Mouse (Mus musculus) MEL (cell line): Measurements from ENCODE around the gene Bdkrb2. TPM values are rescaled to one million over a fixed set of nuclear protein-coding genes. Genes with fewer than 3 reads are reported as not detected.

Source experiments
- DNase-seq: peaks from one replicate; pipeline ENCODE4 v3.0.0; 2011; ENCODE audit warnings: low read depth, low spot score
- H3K27ac ChIP-seq: 2 replicates; pipeline ENCODE4 v1.5.1; 2012; ENCODE audit warnings: low read depth, mild to moderate bottlenecking, control low read depth, low read length, moderate library complexity; ENCODE audit not compliant: control insufficient read depth
- H3K27me3 ChIP-seq, 2 experiments: fragments of 150-350 bp in 1 of 2; sonication (generic) in 1 of 2; 2 replicates each; pipeline ENCODE4 v1.6.1; 2012; ENCODE audit warnings: low read length in 2 of 2, mild to moderate bottlenecking in 2 of 2, improper control_type of control experiment in 1 of 2, moderate library complexity in 1 of 2; ENCODE audit not compliant: insufficient read depth in 2 of 2, control insufficient read depth in 1 of 2
- H3K36me3 ChIP-seq, 2 experiments: 2 replicates each; pipeline ENCODE4 v1.6.1; 2012 to 2014; ENCODE audit warnings: low read length in 2 of 2, improper control_type of control experiment in 1 of 2, inconsistent platforms in 1 of 2, mild to moderate bottlenecking in 1 of 2; ENCODE audit not compliant: insufficient read depth in 2 of 2, control insufficient read depth in 1 of 2
- H3K4me1 ChIP-seq, 2 experiments: fragments of 150-350 bp in 1 of 2; sonication (generic) in 1 of 2; 2 replicates each; pipeline ENCODE4 v1.6.1; 2012; ENCODE audit warnings: low read length in 2 of 2, improper control_type of control experiment in 1 of 2, mild to moderate bottlenecking in 1 of 2; ENCODE audit not compliant: insufficient read depth in 2 of 2, control insufficient read depth in 1 of 2
- H3K4me3 ChIP-seq, 2 experiments: fragments of 150-350 bp in 1 of 2; sonication (generic) in 1 of 2; 2 replicates each; pipeline ENCODE4 v1.5.1; 2012; ENCODE audit warnings: low read depth in 2 of 2, low read length in 2 of 2, mild to moderate bottlenecking in 2 of 2, moderate library complexity in 2 of 2, control low read depth in 1 of 2, improper control_type of control experiment in 1 of 2; ENCODE audit not compliant: control insufficient read depth in 1 of 2, insufficient read depth in 1 of 2
- H3K79me2 ChIP-seq: 2 replicates; pipeline ENCODE4 v1.6.1; 2012; ENCODE audit warnings: mild to moderate bottlenecking, low read length, moderate library complexity; ENCODE audit not compliant: control insufficient read depth, poor library complexity, insufficient read depth
- H3K9ac ChIP-seq: 2 replicates; pipeline ENCODE4 v1.6.1; 2012; ENCODE audit warnings: low read depth, mild to moderate bottlenecking, control low read depth, low read length, moderate library complexity; ENCODE audit not compliant: control insufficient read depth, poor library complexity, severe bottlenecking
- H3K9me3 ChIP-seq: fragments of 150-350 bp; sonication (generic); replicated peaks from 2 replicates; pipeline ENCODE4 v1.6.1; 2012; ENCODE audit warnings: mild to moderate bottlenecking, low read length, improper control_type of control experiment, moderate library complexity; ENCODE audit not compliant: insufficient read depth
- BHLHE40 ChIP-seq: IDR thresholded peaks from 2 replicates; pipeline ENCODE4 v1.6.1; 2012; ENCODE audit warnings: low read depth, mild to moderate bottlenecking, inconsistent platforms, low read length, improper control_type of control experiment, borderline replicate concordance
- CHD2 ChIP-seq: IDR thresholded peaks from 2 replicates; pipeline ENCODE4 v1.6.1; 2011; ENCODE audit warnings: low read length, improper control_type of control experiment
- CTCF ChIP-seq, 3 experiments: IDR thresholded peaks in 2 of 3; conservative IDR thresholded peaks in 1 of 3; 2 replicates each; pipeline ENCODE4 v1.5.1; 2011 to 2012; ENCODE audit warnings: low read length in 3 of 3, low read depth in 2 of 3, mild to moderate bottlenecking in 2 of 3, improper control_type of control experiment in 1 of 3, inconsistent platforms in 1 of 3, mixed read lengths in 1 of 3, moderate library complexity in 1 of 3; ENCODE audit not compliant: control insufficient read depth in 1 of 3, insufficient read depth in 1 of 3, poor library complexity in 1 of 3, severe bottlenecking in 1 of 3
- ELF1 ChIP-seq: IDR thresholded peaks from 2 replicates; pipeline ENCODE4 v1.6.1; 2014; ENCODE audit warnings: low read depth, mild to moderate bottlenecking, inconsistent platforms, low read length, improper control_type of control experiment, moderate library complexity
- EP300 ChIP-seq, 2 experiments: IDR thresholded peaks; 2 replicates each; pipeline ENCODE4 v1.6.1; 2011; ENCODE audit warnings: improper control_type of control experiment in 2 of 2, low read length in 2 of 2, low read depth in 1 of 2, mild to moderate bottlenecking in 1 of 2
- GATA1 ChIP-seq: IDR thresholded peaks from 2 replicates; pipeline ENCODE4 v1.6.1; 2011; ENCODE audit warnings: low read depth, low read length, improper control_type of control experiment
- HCFC1 ChIP-seq: IDR thresholded peaks from 2 replicates; pipeline ENCODE4 v1.6.1; 2012; ENCODE audit warnings: low read depth, mild to moderate bottlenecking, inconsistent platforms, low read length, improper control_type of control experiment, moderate library complexity
- KAT2A ChIP-seq: conservative IDR thresholded peaks from 2 replicates; pipeline ENCODE4 v1.6.1; 2012; ENCODE audit warnings: low read depth, low read length, improper control_type of control experiment, inconsistent platforms
- MAFK ChIP-seq: IDR thresholded peaks from 2 replicates; pipeline ENCODE4 v1.6.1; 2011; ENCODE audit warnings: low read depth, mild to moderate bottlenecking, low read length, improper control_type of control experiment, borderline replicate concordance
- MAZ ChIP-seq: IDR thresholded peaks from 2 replicates; pipeline ENCODE4 v1.6.1; 2012; ENCODE audit warnings: low read depth, mild to moderate bottlenecking, inconsistent platforms, low read length, improper control_type of control experiment
- MXI1 ChIP-seq: IDR thresholded peaks from 2 replicates; pipeline ENCODE4 v1.6.1; 2011; ENCODE audit warnings: mild to moderate bottlenecking, low read depth, low read length, improper control_type of control experiment
- MYC ChIP-seq: IDR thresholded peaks from 2 replicates; pipeline ENCODE4 v1.6.1; 2011; ENCODE audit warnings: low read depth, mild to moderate bottlenecking, low read length, improper control_type of control experiment, moderate library complexity
- NRF1 ChIP-seq: IDR thresholded peaks from 2 replicates; pipeline ENCODE4 v1.6.1; 2014; ENCODE audit warnings: low read depth, mild to moderate bottlenecking, inconsistent platforms, low read length, improper control_type of control experiment, moderate library complexity; ENCODE audit not compliant: poor library complexity, insufficient read depth, severe bottlenecking
- SIN3A ChIP-seq: IDR thresholded peaks from 2 replicates; pipeline ENCODE4 v1.6.1; 2012; ENCODE audit warnings: low read length, improper control_type of control experiment, inconsistent platforms
- SMC3 ChIP-seq: IDR thresholded peaks from 2 replicates; pipeline ENCODE4 v1.6.1; 2011; ENCODE audit warnings: low read depth, low read length, improper control_type of control experiment
- TCF12 ChIP-seq: IDR thresholded peaks from 2 replicates; pipeline ENCODE4 v1.6.1; 2014; ENCODE audit warnings: low read depth, mild to moderate bottlenecking, inconsistent platforms, low read length, improper control_type of control experiment, moderate library complexity
- UBTF ChIP-seq: IDR thresholded peaks from 2 replicates; pipeline ENCODE4 v1.6.1; 2012; ENCODE audit warnings: low read depth, mild to moderate bottlenecking, inconsistent platforms, low read length, improper control_type of control experiment, moderate library complexity, borderline replicate concordance; ENCODE audit not compliant: insufficient read depth
- USF2 ChIP-seq, 2 experiments: IDR thresholded peaks; 2 replicates each; pipeline ENCODE4 v1.6.1; 2011 to 2012; ENCODE audit warnings: improper control_type of control experiment in 2 of 2, low read length in 2 of 2, borderline replicate concordance in 1 of 2, inconsistent platforms in 1 of 2, low read depth in 1 of 2, mild to moderate bottlenecking in 1 of 2; ENCODE audit not compliant: insufficient read depth in 1 of 2
- ZC3H11A ChIP-seq: IDR thresholded peaks from 2 replicates; pipeline ENCODE4 v1.6.1; 2012; ENCODE audit warnings: low read depth, mild to moderate bottlenecking, inconsistent platforms, low read length, improper control_type of control experiment
- ZKSCAN1 ChIP-seq: IDR thresholded peaks from 2 replicates; pipeline ENCODE4 v1.6.1; 2012; ENCODE audit warnings: low read depth, mild to moderate bottlenecking, inconsistent platforms, low read length, improper control_type of control experiment, moderate library complexity
- ZNF384 ChIP-seq: IDR thresholded peaks from 2 replicates; pipeline ENCODE4 v1.6.1; 2012; ENCODE audit warnings: low read depth, mild to moderate bottlenecking, inconsistent platforms, low read length, improper control_type of control experiment
- polyA plus RNA-seq, 2 experiments: library from polyadenylated mRNA; stranded (reverse) in 1 of 2; unstranded in 1 of 2; fragments of >175 nt in 1 of 2; fragments of >200 nt in 1 of 2; gene quantifications; 2 replicates each; pipeline versions ENCODE4 v1.2.1 to v1.2.4; 2012; ENCODE audit warnings: low replicate concordance in 2 of 2, low read depth in 1 of 2; ENCODE audit not compliant: insufficient read length in 2 of 2, insufficient read depth in 1 of 2, missing spikeins in 1 of 2
- total RNA-seq: library from RNA; depleted of rRNA; stranded (reverse); fragments of 300-350 nt; gene quantifications from 2 replicates; pipeline ENCODE4 v1.2.3, GENCODE M21; 2012

The Bdkrb2 gene
- total and polyA plus RNA-seq, 3 experiments: not detected

DNA sequence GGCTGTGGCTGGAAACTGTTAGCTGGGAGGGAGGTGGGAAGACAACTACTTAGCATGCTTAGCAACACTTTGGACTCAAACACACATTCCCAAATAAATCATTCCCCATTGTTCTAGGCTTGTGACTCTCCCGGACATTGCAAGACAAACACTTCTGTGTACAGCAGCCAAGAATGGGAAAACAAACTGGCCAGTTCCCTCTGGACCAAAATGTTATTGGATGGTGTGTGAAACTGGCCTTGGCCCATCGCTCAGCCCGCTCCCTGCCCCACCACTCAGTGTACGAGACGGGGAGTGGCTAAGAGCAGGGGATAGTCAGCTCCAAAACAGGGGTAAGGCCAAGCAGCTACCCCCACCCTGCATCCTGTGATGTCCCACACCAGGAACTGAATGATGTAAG, 36.2 kb upstream of the Bdkrb2 start:
- TF ChIP-seq ZNF384 (no peak), CHD2 (no peak)
- TF ChIP-seq, all 39 proteins: peak for 0
- Histone ChIP-seq H3K9me3 (no peaks in the 10 kb centered on the region), H3K79me2 (no peaks in the 10 kb centered on the region), H3K36me3 (no peaks in the 10 kb centered on the region), H3K4me1 (no peaks in the 10 kb centered on the region), H3K4me3 (no peak overlapping the region), H3K27me3 (no peaks in the 10 kb centered on the region; a peak in 1 of 4 replicates), H3K9ac (no peak overlapping the region), H3K27ac (no peak overlapping the region)
- no peak for DNase-seq

DNA sequence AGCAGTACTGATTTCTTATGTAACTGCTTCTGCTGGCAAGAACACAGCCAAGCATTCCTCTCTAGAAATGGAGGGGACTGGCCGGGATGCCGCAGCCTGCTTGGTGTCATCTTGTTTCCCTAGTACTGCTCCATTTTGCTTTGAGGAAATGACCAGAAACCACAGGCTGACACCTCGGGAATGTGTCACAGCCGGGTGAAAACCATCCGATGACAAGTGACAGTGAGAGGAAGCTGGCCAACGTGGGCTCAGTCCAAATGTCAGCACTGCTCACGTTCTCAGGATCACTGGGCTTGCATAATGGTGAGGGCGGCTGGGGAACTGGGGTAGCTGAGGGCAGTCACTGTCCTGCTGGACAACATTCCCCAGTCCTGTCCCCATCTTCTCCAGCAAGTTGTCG, 33.5 kb upstream of the Bdkrb2 start:
- Histone ChIP-seq H3K4me1 (no peaks in the 10 kb centered on the region), H3K9ac (no peak overlapping the region), H3K79me2 (no peaks in the 10 kb centered on the region), H3K4me3 (no peak overlapping the region), H3K27me3 (no peaks in the 10 kb centered on the region; a peak in 1 of 4 replicates), H3K27ac (no peak overlapping the region), H3K9me3 (no peaks in the 10 kb centered on the region), H3K36me3 (no peaks in the 10 kb centered on the region)
- no peak for DNase-seq
- TF ChIP-seq ELF1: no peak
- TF ChIP-seq BHLHE40: no peak
- TF ChIP-seq TCF12: no peak
- TF ChIP-seq ZKSCAN1: no peak
- no peak for TF ChIP-seq ZC3H11A
- no peak for TF ChIP-seq HCFC1

DNA sequence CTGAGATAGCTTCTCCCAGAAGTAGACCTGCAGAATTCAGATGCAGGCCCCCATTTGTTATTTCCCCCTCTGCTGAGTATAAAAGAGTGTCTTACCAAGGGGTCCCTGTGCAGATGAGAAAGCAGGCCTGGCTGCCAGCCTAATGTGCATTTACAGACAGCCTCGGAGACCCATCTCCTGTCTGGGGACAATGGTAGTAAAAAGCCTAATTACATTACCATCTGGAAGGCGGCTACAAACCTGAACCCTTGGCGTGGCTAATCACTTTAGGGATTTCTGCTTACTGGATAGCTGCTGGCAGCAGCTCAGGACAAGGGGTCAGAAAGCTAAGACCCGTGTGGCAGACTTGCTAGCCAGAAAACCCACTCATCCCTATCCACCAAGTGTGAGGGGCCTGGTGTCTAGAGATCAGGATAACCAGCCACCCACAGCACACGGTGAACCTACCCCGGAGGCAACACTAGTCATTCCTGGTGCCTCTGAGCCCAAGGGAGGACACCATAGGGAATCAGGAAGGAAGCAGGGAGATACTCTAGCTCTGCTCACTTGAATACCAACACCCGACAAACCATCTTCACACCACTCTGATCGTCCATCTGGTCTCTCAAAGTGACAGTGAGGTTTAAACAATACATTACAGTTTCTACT, 31.2 kb upstream of the Bdkrb2 start:
- no peak overlapping the region for H3K4me3 ChIP-seq
- no peaks in the 10 kb centered on the region for H3K4me1 ChIP-seq
- H3K27ac ChIP-seq: no peak overlapping the region
- H3K9ac ChIP-seq: no peak overlapping the region
- H3K9me3 ChIP-seq: no peaks in the 10 kb centered on the region
- H3K79me2 ChIP-seq: no peaks in the 10 kb centered on the region
- H3K36me3 ChIP-seq: no peaks in the 10 kb centered on the region
- DNase-seq: no peak
- H3K27me3 ChIP-seq: no peaks in the 10 kb centered on the region; a peak in 1 of 4 replicates
- no peak for TF ChIP-seq SIN3A
- TF ChIP-seq NRF1: no peak
- TF ChIP-seq USF2 (IDR thresholded peaks at IDR 0.05; ENCODE audit: borderline replicate concordance in 1 of 2, insufficient read depth in 1 of 2, low read depth in 1 of 2, low read length in 2 of 2): no peak
- no peak for TF ChIP-seq EP300 (IDR thresholded peaks at IDR 0.05; ENCODE audit: low read depth in 1 of 2, low read length in 2 of 2)
- no peak for TF ChIP-seq SMC3
- TF ChIP-seq ZNF384: no peak
- TF ChIP-seq ZC3H11A: no peak
- TF ChIP-seq BHLHE40: no peak
- no peak for TF ChIP-seq KAT2A
- TF ChIP-seq GATA1: no peak
- TF ChIP-seq MXI1: no peak
- TF ChIP-seq MAZ: no peak
- TF ChIP-seq HCFC1: no peak
- no peak for TF ChIP-seq CHD2
- no peak for TF ChIP-seq MYC
- TF ChIP-seq UBTF: no peak
- TF ChIP-seq MAFK: no peak
- no peak for TF ChIP-seq CTCF (IDR thresholded peaks at IDR 0.05 in 2 of 3, conservative IDR thresholded peaks at IDR 0.05 in 1 of 3; ENCODE audit: control insufficient read depth in 1 of 3, insufficient read depth in 1 of 3, low read depth in 2 of 3, low read length in 3 of 3, poor library complexity in 1 of 3, severe bottlenecking in 1 of 3)
- no peak for TF ChIP-seq ZKSCAN1
- TF ChIP-seq ELF1: no peak
